Mouse (Mus musculus): Measurements from ENCODE around the gene Mical2. TPM values are rescaled to one million over a fixed set of nuclear protein-coding genes. Genes with fewer than 3 reads are reported as not detected.

Gene Mical2
- 100 to 1,000 TPM; 573 to 577 TPM for total RNA-seq (2021)
- long read RNA-seq, experiment 1, partial matches to known transcripts: 31 of 140 reads
- long read RNA-seq, experiment 1, other reads (novel, unspliced or antisense): 106 of 140 reads
- long read RNA-seq, experiment 2, partial matches to known transcripts: 30 of 119 reads
- long read RNA-seq, experiment 2, other reads (novel, unspliced or antisense): 88 of 119 reads

- peak; percentile 83 to 94 for DNase-seq (ENCODE audit: low spot score in 2 of 2)
These were observed at the start of gene Mical2 for GRCm38 (mm10) chr7:112225615-112226262. Gene Mical2, plus strand, starts transcription at chr7:112225856.

DNA sequence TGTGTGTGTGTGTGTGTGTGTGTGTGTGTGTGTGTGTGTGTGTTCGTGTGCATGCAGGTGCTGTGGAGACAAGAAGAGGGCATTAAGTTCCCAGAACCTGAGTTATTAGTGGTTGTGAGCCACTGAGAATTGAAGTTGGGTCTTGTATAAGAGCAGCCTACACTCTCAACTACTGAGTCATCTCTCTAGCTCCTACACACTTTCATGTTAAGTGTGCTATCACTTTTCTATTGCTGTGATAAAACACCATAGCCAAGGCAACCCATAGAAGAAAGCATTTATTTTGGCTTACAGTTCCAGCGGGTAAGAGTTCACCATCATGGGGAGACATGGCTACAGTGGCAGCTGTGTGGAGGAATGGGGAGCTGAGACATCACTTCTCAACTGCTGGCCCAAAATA lies 49.0 kb upstream of the Mical2 start:
- no peak for DNase-seq (ENCODE audit: low spot score in 2 of 2)

DNA sequence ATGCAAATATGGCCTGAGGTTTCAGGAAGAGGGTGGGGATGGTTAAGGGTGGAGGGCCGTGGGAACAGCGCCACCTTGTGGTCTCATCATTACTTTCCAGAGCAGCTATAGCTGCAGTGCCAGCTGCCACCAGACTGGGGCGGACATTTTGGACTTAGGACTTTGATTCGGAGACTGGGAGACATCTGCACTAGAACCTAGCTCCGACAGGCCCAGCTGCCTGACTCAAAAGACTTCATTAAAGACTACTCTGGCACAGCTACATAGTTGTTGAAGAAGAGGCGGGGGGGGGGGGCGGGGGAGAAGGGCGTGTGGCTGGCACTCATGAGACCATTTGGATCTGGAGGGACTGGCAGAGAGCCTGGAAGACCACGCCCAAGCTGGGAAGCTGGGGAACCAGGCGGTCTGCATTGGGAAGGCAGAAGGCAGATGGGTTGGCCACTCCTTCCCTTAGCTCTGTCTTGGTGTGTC lies 45.4 kb upstream of the Mical2 start:
- DNase-seq (ENCODE audit: low spot score in 2 of 2): peak; percentile 83 to 88

DNA sequence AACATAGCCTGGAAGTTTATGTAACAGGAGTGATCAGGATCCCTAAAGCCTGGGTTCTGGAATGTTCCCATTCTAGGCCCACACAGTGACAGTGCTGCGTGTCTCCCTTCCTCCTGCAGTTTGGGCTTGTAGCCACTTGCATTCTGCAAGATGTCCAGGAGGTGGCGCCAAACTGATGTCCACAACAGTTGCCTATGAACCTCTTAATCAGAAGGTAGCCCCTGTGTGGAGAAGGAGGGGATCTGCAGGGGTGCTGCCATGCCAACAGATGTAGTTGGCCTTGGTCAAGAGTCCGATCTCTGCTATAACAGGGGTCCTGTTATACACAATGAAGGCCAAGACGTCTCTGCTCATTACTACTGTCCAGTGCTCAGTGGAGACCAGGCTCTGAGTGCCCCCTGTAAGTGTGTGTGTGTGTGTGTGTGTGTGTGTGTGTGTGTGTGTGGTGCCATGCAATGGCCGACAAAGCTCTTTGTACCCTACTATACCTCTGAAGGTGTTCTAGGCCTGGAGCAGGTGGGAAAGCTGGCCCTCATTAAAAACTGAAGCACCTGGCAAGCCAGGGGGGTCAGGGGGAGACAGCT lies 42.3 kb upstream of the Mical2 start:
- peak; percentile 95 to 96 for DNase-seq (ENCODE audit: low spot score in 2 of 2)

- DNase-seq (ENCODE audit: low spot score in 2 of 2): no peak
These were observed 41.0 kb upstream of the Mical2 start for GRCm38 (mm10) chr7:112184519-112185225.

- no peak for DNase-seq (ENCODE audit: low spot score in 2 of 2)
These were observed 40.4 kb upstream of the Mical2 start for GRCm38 (mm10) chr7:112185226-112185745.

GRCm38 (mm10) chr7:112186871-112187270 lies 38.8 kb upstream of the Mical2 start:
- no peak for DNase-seq (ENCODE audit: low spot score in 2 of 2)

GRCm38 (mm10) chr7:112187536-112188459 lies 37.9 kb upstream of the Mical2 start:
- DNase-seq (ENCODE audit: low spot score in 2 of 2): no peak

GRCm38 (mm10) chr7:112192237-112192636 lies 33.4 kb upstream of the Mical2 start:
- DNase-seq (ENCODE audit: low spot score in 2 of 2): no peak

- no peak for DNase-seq (ENCODE audit: low spot score in 2 of 2)
These were observed 32.9 kb upstream of the Mical2 start for GRCm38 (mm10) chr7:112192778-112193177.

DNA sequence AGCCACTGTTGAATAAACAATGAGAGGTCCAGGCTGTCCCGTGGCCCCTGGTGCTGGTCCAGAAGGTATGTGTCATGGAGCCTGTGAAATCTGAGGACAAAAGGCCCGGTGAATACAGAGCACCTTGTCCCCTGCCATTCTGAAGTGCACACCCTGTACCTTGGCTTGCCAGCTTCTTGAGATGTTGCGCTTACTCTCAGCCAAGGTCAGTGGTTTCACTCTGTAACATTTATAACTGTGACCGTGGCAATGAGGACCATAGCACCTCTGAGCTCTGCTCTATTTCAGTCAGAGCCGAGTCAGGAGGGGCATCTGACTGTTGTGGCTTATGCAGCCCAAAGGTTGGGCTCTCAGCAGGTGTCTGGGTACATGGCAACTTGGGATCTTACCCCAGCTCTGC lies 31.4 kb upstream of the Mical2 start:
- no peak for DNase-seq (ENCODE audit: low spot score in 2 of 2)

- no peak for DNase-seq (ENCODE audit: low spot score in 2 of 2)
These were observed 28.2 kb upstream of the Mical2 start for GRCm38 (mm10) chr7:112197461-112197860.

- no peak for DNase-seq (ENCODE audit: low spot score in 2 of 2)
These were observed 26.3 kb upstream of the Mical2 start for GRCm38 (mm10) chr7:112199343-112199742.

DNA sequence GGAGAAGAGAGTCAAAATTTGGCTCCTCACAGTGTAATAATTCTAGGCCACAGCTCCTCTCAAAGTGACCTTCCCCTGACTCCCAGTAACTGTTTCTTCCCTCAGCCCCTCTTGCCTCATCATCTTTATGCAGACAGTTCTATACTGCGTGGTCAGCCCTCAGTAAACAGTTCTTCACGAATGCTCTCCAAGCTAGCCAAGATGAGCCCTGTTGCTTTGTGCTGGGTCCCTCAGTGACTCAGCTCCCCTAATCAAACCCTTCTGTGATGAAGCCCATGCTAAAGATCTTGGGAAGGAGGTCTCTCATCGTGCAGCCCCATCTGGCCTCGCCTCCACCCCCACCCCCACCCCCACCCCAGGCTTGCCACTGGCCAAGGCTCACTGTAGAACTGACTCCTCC lies 24.9 kb upstream of the Mical2 start:
- no peak for DNase-seq (ENCODE audit: low spot score in 2 of 2)

GRCm38 (mm10) chr7:112202194-112202593 lies 23.5 kb upstream of the Mical2 start:
- DNase-seq (ENCODE audit: low spot score in 2 of 2): no peak

GRCm38 (mm10) chr7:112202843-112203242 lies 22.8 kb upstream of the Mical2 start:
- DNase-seq (ENCODE audit: low spot score in 2 of 2): no peak

DNA sequence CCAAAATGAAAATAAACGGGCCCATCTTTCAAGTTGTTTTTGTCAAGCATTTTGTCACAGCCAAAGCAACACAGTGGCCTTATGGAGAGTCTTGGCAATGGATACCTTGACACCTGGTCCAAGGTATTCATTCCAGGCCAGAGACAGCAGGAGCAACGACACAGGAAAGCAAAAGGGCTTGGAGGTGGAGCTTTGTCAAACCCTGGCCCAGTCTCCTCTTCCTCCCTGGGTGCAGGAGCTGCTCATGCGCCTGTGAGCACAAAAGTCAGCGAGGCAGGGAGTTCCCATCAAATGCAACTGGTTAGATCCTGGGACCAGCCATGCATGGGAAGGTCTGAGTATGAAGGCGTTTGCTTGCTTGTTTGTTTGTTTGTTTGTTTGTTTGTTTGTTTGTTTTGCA lies 21.7 kb upstream of the Mical2 start:
- no peak for DNase-seq (ENCODE audit: low spot score in 2 of 2)

DNA sequence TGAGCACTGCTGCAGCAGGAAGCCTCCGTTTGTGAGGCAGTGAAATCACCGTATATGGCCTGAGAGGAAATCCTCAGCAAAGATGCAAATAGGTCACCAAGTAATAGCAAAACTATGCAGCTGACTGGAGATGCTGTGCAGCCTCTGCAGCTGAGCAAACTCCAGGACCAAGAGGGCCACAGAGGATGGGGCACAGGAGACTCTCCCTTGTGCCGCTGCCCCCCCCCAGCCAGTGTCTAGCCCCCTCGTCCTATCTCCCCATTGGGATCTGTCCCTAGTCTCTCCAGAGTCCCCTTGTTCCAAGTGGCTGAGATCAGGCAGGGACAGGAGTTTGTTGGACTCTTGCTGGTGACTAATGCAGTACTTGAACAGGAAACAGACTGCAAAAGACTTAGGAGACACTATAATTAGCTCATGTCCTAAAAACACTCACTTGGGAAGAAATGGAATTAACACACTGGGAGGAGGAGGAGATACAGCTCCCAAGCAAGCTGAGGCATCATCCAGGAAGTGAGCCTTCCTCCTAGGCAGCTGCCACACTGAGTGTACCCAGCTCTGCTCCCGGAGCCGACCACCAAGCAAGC lies 21.2 kb upstream of the Mical2 start:
- no peak for DNase-seq (ENCODE audit: low spot score in 2 of 2)

DNA sequence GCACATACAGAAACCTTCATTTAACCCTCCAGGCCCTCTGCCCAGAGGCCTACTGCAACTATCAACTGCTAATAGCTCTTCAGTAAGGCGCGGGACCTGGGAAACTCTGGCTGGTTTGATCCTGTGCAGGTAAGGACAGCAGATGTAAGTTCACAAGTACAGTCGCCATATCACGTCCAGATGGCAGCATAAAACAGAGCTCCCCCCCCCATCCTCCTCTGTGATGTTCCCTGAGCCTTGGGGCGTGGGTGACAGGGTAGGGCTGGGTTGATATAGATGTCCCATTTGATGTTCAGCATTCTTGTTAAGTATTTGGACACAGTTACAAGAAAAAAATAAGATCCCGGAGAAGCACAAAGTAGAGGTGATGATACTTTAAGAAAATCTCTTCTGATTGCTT lies 20.1 kb upstream of the Mical2 start:
- DNase-seq (ENCODE audit: low spot score in 2 of 2): no peak

DNA sequence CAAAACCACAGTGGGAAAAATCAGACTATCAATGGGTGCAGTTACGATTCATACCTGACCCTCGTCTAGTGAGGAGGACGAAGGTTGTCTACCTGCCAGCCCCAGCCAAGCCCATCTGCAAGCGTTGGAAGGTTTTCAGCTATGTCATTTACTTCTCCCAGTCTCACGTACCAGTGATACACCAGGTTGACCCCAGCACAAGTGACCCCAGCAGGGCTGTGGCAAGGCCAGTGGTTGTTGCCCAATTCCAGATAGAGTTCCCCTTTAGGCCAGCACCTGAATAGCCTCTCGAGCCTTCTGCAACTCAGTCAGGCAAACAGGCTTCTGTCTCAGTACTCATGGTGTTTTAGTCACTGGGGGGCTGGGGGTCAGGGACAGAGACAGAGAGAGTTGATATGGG lies 17.9 kb upstream of the Mical2 start:
- DNase-seq (ENCODE audit: low spot score in 2 of 2): no peak

Measured in layer of hippocampus, postnatal 14 days (tissue).